Mouse (Mus musculus): ENCODE results near the gene H2-T23. TPM values are rescaled to one million over a fixed set of nuclear protein-coding genes. Genes with fewer than 3 reads are reported as not detected.
"Not testable (repeated sequence)": the region's sequence is repeated elsewhere in the genome, so short reads cannot be mapped to it uniquely, and the experiment has no call there.

H2-T23 gene
- polyA plus RNA-seq, 1 experiment from 2014 or later, result 3.0 TPM

DNA sequence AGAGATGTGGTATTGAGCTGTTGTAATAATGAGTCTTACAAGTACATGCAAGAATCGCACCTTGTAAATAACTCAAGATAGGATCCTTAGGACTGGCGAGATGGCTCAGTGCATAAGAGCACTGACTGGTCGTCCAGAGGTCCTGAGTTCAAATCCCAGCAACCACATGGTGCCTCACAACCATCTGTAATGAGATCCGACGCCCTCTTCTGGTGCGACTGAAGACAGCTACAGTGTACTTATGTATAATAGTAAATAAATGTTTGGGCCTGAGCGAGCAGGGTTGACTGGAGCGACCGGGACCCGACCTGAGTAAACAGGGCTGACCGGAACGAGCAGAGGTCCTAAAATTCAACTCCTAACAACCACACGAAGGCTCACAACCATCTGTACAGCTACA is 3.5 kb upstream of the H2-T23 start:
- not testable (repeated sequence) for ATAC-seq (ENCODE audit: low FRiP score); H3K4me1 ChIP-seq (replicated peaks; ENCODE audit: control insufficient read depth, insufficient read depth, low read length); H3K27me3 ChIP-seq (ENCODE audit: control insufficient read depth, insufficient read depth, low read length); H3K9ac ChIP-seq; H3K4me2 ChIP-seq (replicated peaks); H3K36me3 ChIP-seq (replicated peaks; ENCODE audit: control insufficient read depth, insufficient read depth); H3K4me3 ChIP-seq (replicated peaks; ENCODE audit: low read length); DNase-seq (ENCODE audit: low spot score); H3K9me3 ChIP-seq (ENCODE audit: control insufficient read depth, low read length); H3K27ac ChIP-seq
- 89% methylated on average over 13 of the region's 13 CpGs for WGBS

DNA sequence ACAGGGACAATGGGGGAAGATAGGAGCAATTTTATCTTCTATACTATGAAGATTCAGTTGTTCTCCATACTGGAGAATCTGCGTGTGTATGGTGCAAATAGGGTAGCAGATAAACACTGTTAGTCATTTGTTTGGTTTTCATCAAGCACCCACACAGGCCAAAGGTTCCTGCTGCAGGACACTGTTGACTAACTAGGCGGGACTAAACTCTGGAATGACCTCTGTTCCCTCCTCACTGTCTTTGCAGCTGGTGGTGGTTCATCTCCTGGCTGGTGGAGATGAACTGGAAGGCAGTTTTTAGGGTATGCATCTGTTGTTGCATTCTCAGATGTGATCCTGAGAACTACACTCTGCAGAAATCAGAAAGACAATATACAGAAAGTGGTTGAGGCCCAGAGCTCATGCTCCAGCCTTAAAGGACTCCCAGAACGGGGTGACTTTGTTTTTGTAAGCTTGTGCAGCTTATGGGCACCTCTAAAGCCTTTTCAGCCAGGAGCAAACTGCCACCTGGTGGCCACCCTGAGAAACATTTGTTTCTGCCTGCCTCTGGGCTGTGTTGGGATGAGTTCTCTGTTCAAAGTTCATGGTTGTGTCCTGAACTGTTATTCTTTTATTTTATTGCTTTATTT is 2.5 kb upstream of the H2-T23 start:
- H3K4me2 ChIP-seq (replicated peaks); H3K9me3 ChIP-seq (ENCODE audit: control insufficient read depth, low read length); H3K4me1 ChIP-seq (replicated peaks; ENCODE audit: control insufficient read depth, insufficient read depth, low read length); H3K36me3 ChIP-seq (replicated peaks; ENCODE audit: control insufficient read depth, insufficient read depth); H3K9ac ChIP-seq; H3K4me3 ChIP-seq (replicated peaks; ENCODE audit: low read length); H3K27me3 ChIP-seq (ENCODE audit: control insufficient read depth, insufficient read depth, low read length); H3K27ac ChIP-seq: not testable (repeated sequence)
- peak; percentile 51 for DNase-seq (ENCODE audit: low spot score)
- WGBS, result 46% methylated on average over 3 of the region's 3 CpGs
- 0 out of 2 replicates have a peak, but pooled peaks have one; percentile 44 for ATAC-seq (ENCODE audit: low FRiP score)

DNA sequence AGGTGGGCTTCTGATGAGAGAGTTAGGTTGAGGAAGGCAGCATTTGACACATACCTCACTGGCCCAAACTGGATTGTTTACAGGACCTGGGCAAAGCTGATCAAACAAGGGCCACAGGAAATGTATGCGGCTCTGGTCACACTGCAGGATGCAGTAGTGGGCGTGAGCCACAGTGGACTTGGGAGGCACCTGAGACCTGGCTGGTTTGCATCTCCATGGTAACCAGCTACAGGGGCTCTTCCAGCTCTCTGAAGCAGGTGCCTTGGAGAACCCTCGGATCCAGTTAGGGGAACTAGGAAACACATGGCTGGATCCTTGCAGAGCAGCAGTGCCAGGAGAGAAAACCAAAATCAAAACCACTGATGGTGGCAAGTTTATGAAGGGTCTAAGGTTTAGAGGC is 1.9 kb upstream of the H2-T23 start:
- H3K4me1 ChIP-seq (replicated peaks; ENCODE audit: control insufficient read depth, insufficient read depth, low read length); H3K27ac ChIP-seq; H3K4me2 ChIP-seq (replicated peaks); DNase-seq (ENCODE audit: low spot score); H3K27me3 ChIP-seq (ENCODE audit: control insufficient read depth, insufficient read depth, low read length); H3K9me3 ChIP-seq (ENCODE audit: control insufficient read depth, low read length); H3K36me3 ChIP-seq (replicated peaks; ENCODE audit: control insufficient read depth, insufficient read depth); H3K4me3 ChIP-seq (replicated peaks; ENCODE audit: low read length); H3K9ac ChIP-seq; ATAC-seq (ENCODE audit: low FRiP score): not testable (repeated sequence)
- 59% methylated on average over 3 of the region's 3 CpGs for WGBS

DNA sequence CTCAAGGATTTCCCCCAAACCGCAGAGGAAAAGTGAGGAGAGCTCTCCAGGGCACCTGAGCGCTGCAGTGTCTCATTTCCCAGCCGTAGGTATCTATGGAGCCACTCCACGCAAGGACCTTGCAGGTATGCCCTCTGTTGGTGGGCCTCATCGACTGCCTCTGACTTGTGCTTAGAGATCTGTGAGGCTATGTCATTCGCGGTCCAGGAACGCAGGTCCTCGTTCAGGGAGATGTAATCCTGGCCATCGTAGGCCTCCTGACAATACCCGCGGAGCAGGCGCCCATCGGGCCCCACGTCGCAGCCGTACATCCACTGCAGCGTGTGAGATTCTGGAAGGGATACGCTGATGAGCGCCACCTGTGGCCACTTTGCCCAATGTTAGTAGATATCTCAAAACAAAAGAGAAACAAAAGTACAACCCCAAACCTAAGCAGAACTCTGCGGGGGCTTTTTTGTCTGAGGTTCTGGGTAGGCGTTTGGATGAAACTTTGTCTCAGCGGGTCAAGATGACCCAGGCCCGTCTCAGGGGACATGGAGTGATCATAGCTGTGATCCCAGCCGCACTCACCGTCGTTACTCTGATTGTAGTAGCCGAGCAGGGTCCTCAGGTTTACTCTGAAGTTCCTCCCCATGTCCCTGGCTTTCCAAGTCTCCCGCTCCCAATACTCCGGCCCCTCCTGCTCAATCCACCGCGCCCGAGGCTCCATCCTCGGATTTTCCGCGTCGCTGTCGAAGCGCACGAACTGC is 898 bp downstream of the H2-T23 start:
- H3K27ac ChIP-seq; H3K4me1 ChIP-seq (replicated peaks; ENCODE audit: control insufficient read depth, insufficient read depth, low read length); H3K27me3 ChIP-seq (ENCODE audit: control insufficient read depth, insufficient read depth, low read length); H3K9me3 ChIP-seq (ENCODE audit: control insufficient read depth, low read length); H3K36me3 ChIP-seq (replicated peaks; ENCODE audit: control insufficient read depth, insufficient read depth); DNase-seq (ENCODE audit: low spot score): not testable (repeated sequence)
- peak overlapping the region; percentile 83 for H3K4me2 ChIP-seq (replicated peaks)
- WGBS, result 1% methylated on average over 40 of the region's 40 CpGs
- peak overlapping the region; percentile 37 for H3K4me3 ChIP-seq (replicated peaks; ENCODE audit: low read length)
- H3K9ac ChIP-seq, result peak overlapping the region; percentile 56
- ATAC-seq (ENCODE audit: low FRiP score), result peak; percentile 75

DNA sequence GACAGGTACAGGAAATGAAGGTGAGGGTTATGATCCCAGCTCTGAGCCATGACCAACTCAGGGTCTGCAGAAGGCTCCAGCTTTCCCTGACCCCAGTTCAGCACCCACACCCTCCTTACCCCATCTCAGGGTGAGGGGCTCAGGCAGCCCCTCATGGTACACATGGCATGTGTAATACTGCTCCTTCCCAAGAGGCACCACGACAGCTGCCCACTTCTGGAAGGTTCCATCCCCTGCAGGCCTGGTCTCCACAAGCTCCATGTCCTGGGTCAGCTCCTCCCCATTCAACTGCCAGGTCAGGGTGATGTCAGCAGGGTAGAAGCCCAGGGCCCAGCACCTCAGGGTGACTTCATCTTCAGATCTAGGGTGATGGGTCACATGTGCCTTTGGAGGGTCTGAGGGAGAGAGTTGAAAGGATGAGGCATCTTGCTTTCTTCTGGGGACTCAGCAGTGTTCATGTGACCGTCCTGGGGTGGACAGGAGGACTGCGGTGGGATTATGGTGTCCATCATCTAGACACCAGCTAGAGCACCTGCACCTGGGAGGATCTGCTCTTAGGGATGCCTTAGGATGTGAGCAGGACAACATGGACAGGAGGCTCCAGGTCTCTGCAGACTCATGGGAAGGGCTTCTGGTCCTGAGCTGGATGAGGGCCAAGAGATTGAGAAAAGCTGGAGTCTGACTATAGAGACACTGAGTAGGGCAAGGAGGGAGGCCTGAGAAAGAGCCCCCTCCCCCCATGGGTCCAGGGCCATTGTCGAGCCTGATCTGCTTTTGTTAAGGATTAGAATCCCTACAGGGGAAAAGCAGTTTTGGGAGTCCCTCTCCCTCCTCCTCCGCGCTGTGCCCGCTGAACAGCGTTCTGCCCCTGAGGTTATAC is 1.7 kb downstream of the H2-T23 start:
- not testable (repeated sequence) for H3K36me3 ChIP-seq (replicated peaks; ENCODE audit: control insufficient read depth, insufficient read depth); DNase-seq (ENCODE audit: low spot score); H3K9me3 ChIP-seq (ENCODE audit: control insufficient read depth, low read length); H3K9ac ChIP-seq; H3K27ac ChIP-seq; H3K27me3 ChIP-seq (ENCODE audit: control insufficient read depth, insufficient read depth, low read length); H3K4me1 ChIP-seq (replicated peaks; ENCODE audit: control insufficient read depth, insufficient read depth, low read length)
- peak; percentile 15; the same call in 1 of the 2 replicates for ATAC-seq (ENCODE audit: low FRiP score)
- peak overlapping the region; percentile 37 for H3K4me3 ChIP-seq (replicated peaks; ENCODE audit: low read length)
- WGBS, result 36% methylated on average over 8 of the region's 8 CpGs
- H3K4me2 ChIP-seq (replicated peaks), result peak overlapping the region; percentile 83

DNA sequence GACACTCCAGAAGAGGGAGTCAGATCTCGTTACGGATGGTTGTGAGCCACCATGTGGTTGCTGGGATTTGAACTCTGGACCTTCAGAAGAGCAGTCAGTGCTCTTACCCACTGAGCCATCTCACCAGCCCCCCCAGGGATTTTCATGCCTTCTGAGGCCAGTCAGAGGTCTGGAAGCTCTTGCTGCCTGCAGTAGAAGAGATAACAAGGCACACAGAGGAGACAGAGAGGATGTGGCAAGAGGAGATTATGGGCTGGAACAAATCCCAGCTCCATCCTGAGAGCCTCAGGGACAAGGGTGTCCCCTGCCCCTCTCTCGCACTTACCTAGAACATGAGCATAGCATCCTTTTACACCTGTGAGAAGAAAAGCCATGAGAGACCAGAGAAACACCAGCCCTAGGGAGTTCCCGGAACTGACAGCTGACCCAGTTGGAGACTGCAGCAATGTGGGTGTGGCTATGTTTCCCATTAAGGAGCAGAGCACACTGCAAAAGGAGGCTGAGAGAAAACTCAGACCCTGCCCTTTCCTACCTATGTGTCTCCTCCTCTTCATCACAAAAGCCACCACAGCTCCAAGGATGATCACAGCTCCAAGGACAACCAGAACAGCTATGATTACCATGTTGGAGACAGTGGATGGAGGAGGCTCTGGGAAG is 2.5 kb downstream of the H2-T23 start:
- H3K27ac ChIP-seq; H3K9ac ChIP-seq; H3K4me2 ChIP-seq (replicated peaks); H3K4me1 ChIP-seq (replicated peaks; ENCODE audit: control insufficient read depth, insufficient read depth, low read length); H3K9me3 ChIP-seq (ENCODE audit: control insufficient read depth, low read length); DNase-seq (ENCODE audit: low spot score); H3K27me3 ChIP-seq (ENCODE audit: control insufficient read depth, insufficient read depth, low read length); ATAC-seq (ENCODE audit: low FRiP score); H3K4me3 ChIP-seq (replicated peaks; ENCODE audit: low read length); H3K36me3 ChIP-seq (replicated peaks; ENCODE audit: control insufficient read depth, insufficient read depth): not testable (repeated sequence)
- WGBS, result 71% methylated on average over 2 of the region's 4 CpGs

DNA sequence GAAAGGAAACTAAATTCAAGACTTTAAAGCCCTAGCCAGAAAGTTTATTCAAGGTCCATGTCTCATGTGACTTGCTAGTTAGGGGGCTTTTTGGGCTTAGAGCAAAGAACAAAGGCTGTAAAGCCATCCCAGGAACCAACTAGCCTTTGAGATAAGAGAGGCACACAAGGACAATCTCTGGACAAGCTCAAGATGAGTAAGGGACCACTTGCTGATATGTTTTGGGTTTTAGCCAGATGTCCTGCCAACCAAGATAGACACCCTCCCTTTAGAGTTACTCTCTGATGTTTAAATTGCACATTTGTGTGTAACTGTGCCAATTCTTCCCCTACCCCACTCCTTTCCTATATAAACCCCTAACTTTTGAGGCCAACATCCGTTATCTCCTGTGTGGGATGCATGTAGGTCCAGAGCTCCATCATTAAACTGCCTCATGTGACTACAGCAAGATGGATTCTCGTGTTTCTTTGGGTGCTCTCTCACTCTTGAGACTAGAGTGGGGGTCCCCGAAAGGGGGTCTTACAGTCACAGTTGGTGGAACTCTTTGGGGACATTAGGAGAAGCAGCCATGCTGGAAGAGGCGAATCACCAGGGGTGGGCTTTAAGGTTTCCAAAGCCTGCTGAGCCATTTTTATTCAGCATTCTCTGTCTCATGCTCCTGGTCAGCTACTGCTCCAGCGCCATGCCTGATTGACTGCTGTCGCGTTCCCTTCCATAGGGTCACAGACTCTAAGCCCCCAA is 3.6 kb downstream of the H2-T23 start:
- H3K36me3 ChIP-seq (replicated peaks; ENCODE audit: control insufficient read depth, insufficient read depth), result no peaks in the 10 kb centered on the region
- WGBS, result 73% methylated on average over 7 of the region's 7 CpGs
- no peak for DNase-seq (ENCODE audit: low spot score)

DNA sequence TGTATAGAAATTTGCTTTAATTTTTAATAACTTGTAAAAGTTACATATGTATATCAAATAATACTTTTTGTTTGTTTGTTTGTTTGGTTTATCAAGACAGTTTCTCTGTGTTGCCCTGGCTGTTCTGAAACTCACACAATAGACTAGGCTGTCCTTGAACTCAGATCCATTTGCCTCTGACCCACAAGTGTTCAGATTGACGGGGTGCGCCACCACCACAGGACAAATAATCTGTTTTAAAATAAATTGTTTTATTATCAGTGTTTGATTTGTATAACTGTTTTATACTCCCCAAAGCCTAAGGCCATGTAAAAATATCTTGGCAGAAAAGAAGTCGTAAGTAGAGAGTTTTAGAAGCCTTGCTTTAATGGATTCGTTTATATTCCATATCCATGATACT is 5.0 kb downstream of the H2-T23 start:
- no peaks in the 10 kb centered on the region for H3K9me3 ChIP-seq (ENCODE audit: control insufficient read depth, low read length)
- no peak overlapping the region for H3K27ac ChIP-seq
- H3K9ac ChIP-seq, result no peak overlapping the region
- peaks cover 5% of the 10 kb centered on the region; the same call in 1 of the 2 replicates for H3K27me3 ChIP-seq (ENCODE audit: control insufficient read depth, insufficient read depth, low read length)
- DNase-seq (ENCODE audit: low spot score) (no peak), ATAC-seq (ENCODE audit: low FRiP score) (no peak)
- H3K4me3 ChIP-seq (replicated peaks; ENCODE audit: low read length), result no peak overlapping the region
- H3K4me2 ChIP-seq (replicated peaks), result no peak overlapping the region
- peaks cover 9% of the 10 kb centered on the region; the same call in 1 of the 2 replicates for H3K4me1 ChIP-seq (replicated peaks; ENCODE audit: control insufficient read depth, insufficient read depth, low read length)
- no peaks in the 10 kb centered on the region for H3K36me3 ChIP-seq (replicated peaks; ENCODE audit: control insufficient read depth, insufficient read depth)
- WGBS, result 97% methylated on average over 4 of the region's 4 CpGs

More for the DNA sequence above, 3.6 kb downstream of the H2-T23 start:
- H3K9me3 ChIP-seq (ENCODE audit: control insufficient read depth, low read length), result no peaks in the 10 kb centered on the region
- peaks cover 9% of the 10 kb centered on the region; the same call in 1 of the 2 replicates for H3K4me1 ChIP-seq (replicated peaks; ENCODE audit: control insufficient read depth, insufficient read depth, low read length)
- no peak for ATAC-seq (ENCODE audit: low FRiP score)
- H3K9ac ChIP-seq, result no peak overlapping the region
- H3K27me3 ChIP-seq (ENCODE audit: control insufficient read depth, insufficient read depth, low read length), result peaks cover 6% of the 10 kb centered on the region; the same call in 1 of the 2 replicates
- no peak overlapping the region for H3K4me2 ChIP-seq (replicated peaks)
- no peak overlapping the region for H3K4me3 ChIP-seq (replicated peaks; ENCODE audit: low read length)
- no peak overlapping the region for H3K27ac ChIP-seq
